In the genomic region with DNA sequence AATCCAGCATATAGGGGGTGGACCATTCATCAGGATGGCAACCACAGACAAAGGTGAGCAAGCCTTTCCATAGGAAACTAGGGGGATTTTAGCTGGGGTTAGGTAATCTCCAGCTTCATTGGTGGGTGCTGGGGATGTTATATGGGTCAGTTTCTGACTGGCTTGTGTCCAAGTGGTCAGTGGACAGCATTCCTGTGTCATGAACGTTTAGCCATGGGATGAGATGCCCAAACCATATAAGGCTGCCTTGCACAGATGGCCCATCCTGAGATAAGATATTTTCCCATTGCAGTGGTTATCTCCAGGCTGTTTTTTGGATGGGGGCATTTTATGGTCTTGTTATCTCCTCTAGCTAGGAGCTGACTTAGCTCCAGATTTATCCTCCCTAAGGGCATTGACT, we compare ENCODE assay signal across 32 mouse cellular contexts. TPM values are rescaled to one million over a fixed set of nuclear protein-coding genes. Genes with fewer than 3 reads are reported as not detected.
DNase-seq lines count a peak whose midpoint lies in the region; ATAC-seq and TF ChIP-seq lines count a peak whose summit lies in the region.
"Had no signal": no experiment of that assay in that cellular context is flagged by ENCODE, and none has a peak within 500 bp of the region (broad histone marks: within the 10 kb centered on the region; RNA-seq: fewer than 3 reads in every experiment).

No protein-coding gene starts in this region.

- H3K27ac ChIP-seq in ES-Bruce4 (ENCODE audit: insufficient read depth, low read length), result peak overlapping the region; percentile 75
- H3K27ac ChIP-seq in liver, embryonic 13.5 days, result peak overlapping the region; percentile 59
- no peak overlapping the region for H3K27ac ChIP-seq in hindbrain, postnatal 0 days
- H3K27ac ChIP-seq: gastrocnemius, adult 2 months; heart, adult 2 months; heart, embryonic 13.5 days; hindbrain, embryonic 15.5 days; kidney, postnatal 0 days; limb, embryonic 10.5 days; limb, embryonic 15.5 days; lung, embryonic 15.5 days; midbrain, embryonic 10.5 days; midbrain, embryonic 15.5 days; neural tube, embryonic 13.5 days had no signal

- 7% methylated on average over 1 of the region's 1 CpGs for WGBS in liver, embryonic 13.5 days (ENCODE audit: insufficient replicate concordance)
- 76% methylated on average over 1 of the region's 1 CpGs for WGBS in hindbrain, postnatal 0 days

- H3K4me3 ChIP-seq in ES-Bruce4 (ENCODE audit: low read depth, low read length) (no peak overlapping the region), myocyte (no peak overlapping the region)
- H3K4me3 ChIP-seq in liver, embryonic 13.5 days (replicated peaks), result no peak overlapping the region
- no peak overlapping the region for H3K4me3 ChIP-seq in hindbrain, postnatal 0 days (ENCODE audit: low read length)
- H3K4me3 ChIP-seq: erythroblast, embryonic 14.5 days; gastrocnemius, adult 2 months; heart, adult 2 months; heart, embryonic 13.5 days; hindbrain, embryonic 15.5 days; limb, embryonic 10.5 days; limb, embryonic 15.5 days; lung, embryonic 15.5 days; midbrain, embryonic 10.5 days; midbrain, embryonic 15.5 days; neural tube, embryonic 13.5 days had no signal

- peak; percentile 54 for ATAC-seq in liver, embryonic 13.5 days (ENCODE audit: low read depth)
- ATAC-seq in hindbrain, postnatal 0 days, result no peak
- ATAC-seq: forebrain, embryonic 16.5 days; midbrain, embryonic 15.5 days had no signal

- DNase-seq in retina, postnatal 1 day, result peak; percentile 30
- DNase-seq in retina, embryonic 14.5 days (ENCODE audit: low spot score), result no peak
- DNase-seq in liver, embryonic 13.5 days, result no peak
- no peak for DNase-seq in hindbrain, postnatal 0 days (ENCODE audit: low spot score)
- no peak for DNase-seq in left cerebral cortex, postnatal 36 days (ENCODE audit: low spot score in 2 of 2)
- DNase-seq: adrenal gland, postnatal 36 days; B cell, adult 2 months; cerebellum, adult 18-20 months; cerebellum, postnatal 10 days; gastrocnemius, adult 2 months; gastrocnemius, postnatal 36 days; heart, adult 2 months; heart, postnatal 10 days; kidney, adult 8-10 months; kidney, postnatal 4 days; right cerebral cortex, postnatal 4 days; thymus, postnatal 14 days had no signal

- H3K36me3 ChIP-seq in ES-Bruce4 (ENCODE audit: control insufficient read depth, insufficient read depth, low read length, poor library complexity, severe bottlenecking) (no peaks in the 10 kb centered on the region), myocyte (ENCODE audit: control insufficient read depth, insufficient read depth) (no peaks in the 10 kb centered on the region)
- H3K36me3 ChIP-seq in liver, embryonic 13.5 days, result peaks cover 16% of the 10 kb centered on the region
- H3K36me3 ChIP-seq in hindbrain, postnatal 0 days (ENCODE audit: insufficient read depth, low read length), result no peaks in the 10 kb centered on the region

- TF ChIP-seq POLR2A in ES-Bruce4 (IDR thresholded peaks at IDR 0.05; ENCODE audit: insufficient read depth, low read length) (no peak), myocyte (IDR thresholded peaks at IDR 0.05; ENCODE audit: insufficient read length, low read depth) (no peak)

- H3K9me3 ChIP-seq in ES-Bruce4 (replicated peaks; ENCODE audit: control insufficient read depth, insufficient read depth, low read length, poor library complexity, severe bottlenecking), result no peaks in the 10 kb centered on the region
- H3K9me3 ChIP-seq in liver, embryonic 13.5 days (replicated peaks), result no peaks in the 10 kb centered on the region
- H3K9me3 ChIP-seq in hindbrain, postnatal 0 days (ENCODE audit: low read length), result no peaks in the 10 kb centered on the region
- H3K9me3 ChIP-seq: G1E; heart, embryonic 13.5 days; hindbrain, embryonic 15.5 days; limb, embryonic 10.5 days; limb, embryonic 15.5 days; lung, embryonic 15.5 days; midbrain, embryonic 15.5 days; neural tube, embryonic 13.5 days had no signal

- peaks cover 10% of the 10 kb centered on the region for H3K4me1 ChIP-seq in ES-Bruce4 (ENCODE audit: control insufficient read depth, insufficient read depth, low read length)
- H3K4me1 ChIP-seq in liver, embryonic 13.5 days (replicated peaks), result peaks cover 7% of the 10 kb centered on the region; the same call in 1 of the 2 replicates
- H3K4me1 ChIP-seq in hindbrain, postnatal 0 days (ENCODE audit: insufficient read depth, low read length), result no peaks in the 10 kb centered on the region
- H3K4me1 ChIP-seq: hindbrain, embryonic 15.5 days; limb, embryonic 15.5 days; lung, embryonic 15.5 days; midbrain, embryonic 15.5 days; neural tube, embryonic 13.5 days had no signal

- intact Hi-C loops in left cerebral cortex, postnatal 36 days (cut with DNase I), result no loop called here

- H3K9ac ChIP-seq in ES-Bruce4 (ENCODE audit: low read depth, poor library complexity, severe bottlenecking), result no peak overlapping the region
- no peak overlapping the region for H3K9ac ChIP-seq in liver, embryonic 13.5 days
- H3K9ac ChIP-seq in hindbrain, postnatal 0 days (replicated peaks; ENCODE audit: low read length), result no peak overlapping the region
- H3K9ac ChIP-seq: heart, embryonic 13.5 days; hindbrain, embryonic 15.5 days; limb, embryonic 15.5 days; lung, embryonic 15.5 days; midbrain, embryonic 15.5 days; neural tube, embryonic 13.5 days had no signal

- no peak overlapping the region for H3K4me2 ChIP-seq in liver, embryonic 13.5 days
- H3K4me2 ChIP-seq in myocyte (ENCODE audit: low read depth), result no peak overlapping the region
- H3K4me2 ChIP-seq in hindbrain, postnatal 0 days (ENCODE audit: low read depth, low read length), result no peak overlapping the region
- H3K4me2 ChIP-seq: heart, embryonic 13.5 days; hindbrain, embryonic 15.5 days; limb, embryonic 15.5 days; lung, embryonic 15.5 days; midbrain, embryonic 15.5 days; neural tube, embryonic 13.5 days had no signal

- TF ChIP-seq CTCF in ES-Bruce4 (IDR thresholded peaks at IDR 0.05; ENCODE audit: low read depth, low read length), result no peak
- no peak for TF ChIP-seq CTCF in hindbrain, postnatal 0 days (IDR thresholded peaks at IDR 0.05; ENCODE audit: low read depth)

- TF ChIP-seq EP300 in ES-Bruce4 (IDR thresholded peaks at IDR 0.05; ENCODE audit: insufficient read depth, low read depth, low read length), result no peak

- no peak overlapping the region for H3ac ChIP-seq in myocyte (ENCODE audit: control insufficient read depth, insufficient read length)

- H3K27me3 ChIP-seq in ES-Bruce4 (ENCODE audit: control insufficient read depth, insufficient read depth, low read length, poor library complexity, severe bottlenecking), result no peaks in the 10 kb centered on the region
- no peaks in the 10 kb centered on the region for H3K27me3 ChIP-seq in liver, embryonic 13.5 days
- no peaks in the 10 kb centered on the region for H3K27me3 ChIP-seq in myocyte (ENCODE audit: control insufficient read depth, insufficient read depth, insufficient read length)
- H3K27me3 ChIP-seq in hindbrain, postnatal 0 days (ENCODE audit: insufficient read depth, low read length), result no peaks in the 10 kb centered on the region
- H3K27me3 ChIP-seq: CH12.LX; heart, embryonic 13.5 days; hindbrain, embryonic 15.5 days; limb, embryonic 15.5 days; lung, embryonic 15.5 days; midbrain, embryonic 15.5 days; neural tube, embryonic 13.5 days had no signal

- no peaks in the 10 kb centered on the region for H3K79me2 ChIP-seq in myocyte (ENCODE audit: control insufficient read depth, insufficient read depth)

TF ChIP-seq in myocyte, 11 proteins besides CTCF, POLR2A, EP300 and RAD21:
- no peak for TF ChIP-seq MYOD1 (IDR thresholded peaks at IDR 0.05; ENCODE audit: control insufficient read depth in 1 of 3, insufficient read length in 2 of 3, low read depth in 2 of 3)
- TF ChIP-seq TCF12 (IDR thresholded peaks at IDR 0.05; ENCODE audit: insufficient read depth, poor library complexity, severe bottlenecking), result no peak
- no peak for TF ChIP-seq TCF3 (IDR thresholded peaks at IDR 0.05; ENCODE audit: insufficient read length, low read depth)
- no peak for TF ChIP-seq CEBPB (IDR thresholded peaks at IDR 0.05; ENCODE audit: insufficient read depth, poor library complexity, severe bottlenecking)
- TF ChIP-seq MYOG (IDR thresholded peaks at IDR 0.05; ENCODE audit: control insufficient read depth in 1 of 3, insufficient read depth in 1 of 3, insufficient read length in 2 of 3, low read depth in 2 of 3), result no peak
- TF ChIP-seq SRF (IDR thresholded peaks at IDR 0.05; ENCODE audit: control insufficient read depth, insufficient read length, low read depth), result peak; percentile 94

RNA-seq across cellular contexts. Expression of a gene that starts 14.3 kb away (rescaled TPM):
- polyA plus RNA-seq in ES-Bruce4 (2011; ENCODE audit: insufficient read depth, insufficient read length, low read depth, missing spikeins), result 59.7 and 63.2 TPM in 2 replicates
- polyA plus RNA-seq in liver, embryonic 13.5 days (2015; fragmentation: Nextera tagmentation; extraction: Ambion mirVana), result 12.7 and 15.9 TPM in 2 replicates
- 5.7 TPM for polyA plus RNA-seq in myocyte (2012; fragmentation: generic; extraction: Trizol)
- total RNA-seq in hindbrain, postnatal 0 days (2014; rRNA removed), result 6.8 and 7.9 TPM in 2 replicates
- 10.0 and 10.5 TPM in 2 replicates for polyA plus RNA-seq in hindbrain, postnatal 0 days (2015; fragmentation: Nextera tagmentation; extraction: Ambion mirVana)
- total RNA-seq in left cerebral cortex, postnatal 36 days (2021), result 10 to 100 TPM; 14.6 TPM
